In genomic region chr7:74408601-74409323, GRCm38 (mm10) we compare ENCODE assay signal across 11 mouse cellular contexts.
DNase-seq lines count a peak whose midpoint lies in the region; ATAC-seq and TF ChIP-seq lines count a peak whose summit lies in the region.
"Had no signal": no experiment of that assay in that cellular context is flagged by ENCODE, and none has a peak within 500 bp of the region (broad histone marks: within the 10 kb centered on the region; RNA-seq: fewer than 3 reads in every experiment).

No protein-coding gene starts in this region.

- H3K4me3 ChIP-seq in heart, embryonic 12.5 days = no peak overlapping the region
- H3K4me3 ChIP-seq in kidney, postnatal 0 days (replicated peaks; ENCODE audit: low read depth, low read length) = no peak overlapping the region
- H3K4me3 ChIP-seq: embryonic facial prominence, embryonic 12.5 days had no signal

- H3K4me2 ChIP-seq in heart, embryonic 12.5 days = no peak overlapping the region
- H3K4me2 ChIP-seq in kidney, postnatal 0 days (ENCODE audit: low read length) = no peak overlapping the region
- H3K4me2 ChIP-seq: embryonic facial prominence, embryonic 12.5 days had no signal

- no peak overlapping the region for H3K9ac ChIP-seq in heart, embryonic 12.5 days
- H3K9ac ChIP-seq in kidney, postnatal 0 days (ENCODE audit: low read depth, low read length) = no peak overlapping the region
- H3K9ac ChIP-seq: embryonic facial prominence, embryonic 12.5 days had no signal

- 0 out of 2 replicates have a peak, but pooled peaks cover 5% of the 10 kb centered on the region for H3K9me3 ChIP-seq in heart, embryonic 12.5 days (replicated peaks)
- H3K9me3 ChIP-seq in kidney, postnatal 0 days (replicated peaks; ENCODE audit: low read length) = no peaks in the 10 kb centered on the region
- H3K9me3 ChIP-seq: embryonic facial prominence, embryonic 12.5 days had no signal

- no peak overlapping the region for H3K27ac ChIP-seq in heart, embryonic 12.5 days (ENCODE audit: poor library complexity, severe bottlenecking)
- H3K27ac ChIP-seq in kidney, postnatal 0 days = no peak overlapping the region
- H3K27ac ChIP-seq: embryonic facial prominence, embryonic 12.5 days; macrophage had no signal

- H3K36me3 ChIP-seq in heart, embryonic 12.5 days = no peaks in the 10 kb centered on the region
- no peaks in the 10 kb centered on the region for H3K36me3 ChIP-seq in kidney, postnatal 0 days (ENCODE audit: insufficient read depth, low read length)
- H3K36me3 ChIP-seq: embryonic facial prominence, embryonic 12.5 days had no signal

- WGBS in heart, embryonic 12.5 days = 60% methylated on average over 13 of the region's 13 CpGs
- WGBS in kidney, postnatal 0 days = 58% methylated on average over 13 of the region's 13 CpGs

- TF ChIP-seq CTCF in kidney, postnatal 0 days (IDR thresholded peaks at IDR 0.05; ENCODE audit: low read depth) = no peak

- DNase-seq in heart, adult 18-20 months = peak; percentile 71 to 84
- DNase-seq in MN1 (ENCODE audit: low spot score) = peak; percentile 45
- DNase-seq in cerebellum, adult 8-10 months = peak; percentile 57
- no peak for DNase-seq in kidney, postnatal 0 days (ENCODE audit: low spot score)
- no peak for DNase-seq in neural tube, embryonic 10.5 days (ENCODE audit: extremely low spot score, low spot score)
- no peak for DNase-seq in right cerebral cortex, postnatal 36 days (ENCODE audit: low spot score in 2 of 2)
- DNase-seq in left cerebral cortex, postnatal 10 days (ENCODE audit: extremely low spot score in 1 of 2, low spot score in 2 of 2) = no peak
- DNase-seq: right cerebral cortex, postnatal 4 days had no signal

- intact Hi-C loops in left cerebral cortex, postnatal 10 days (cut with DNase I) = no loop called here

- ATAC-seq in heart, embryonic 12.5 days (ENCODE audit: insufficient number of reproducible peaks, low FRiP score) = no peak
- ATAC-seq in kidney, postnatal 0 days (replicated peaks; ENCODE audit: low FRiP score, low read depth) = 0 out of 2 replicates have a peak, but pooled peaks have one; percentile 57

- no peaks in the 10 kb centered on the region for H3K27me3 ChIP-seq in heart, embryonic 12.5 days (replicated peaks)
- no peaks in the 10 kb centered on the region for H3K27me3 ChIP-seq in kidney, postnatal 0 days (ENCODE audit: insufficient read depth, low read length)
- H3K27me3 ChIP-seq: embryonic facial prominence, embryonic 12.5 days had no signal

- peaks cover 33% of the 10 kb centered on the region for H3K4me1 ChIP-seq in heart, embryonic 12.5 days (replicated peaks)
- H3K4me1 ChIP-seq in kidney, postnatal 0 days (replicated peaks; ENCODE audit: insufficient read depth, low read length) = no peaks in the 10 kb centered on the region

Comparison
In these comparisons a context has a peak if more than half of its experiments do, and no peak if none do; other contexts are left out.
1. DNase-seq: peak in heart, adult 18-20 months (2 of 2), MN1 (single experiment) and cerebellum, adult 8-10 months (single experiment); none in kidney, postnatal 0 days (single experiment), neural tube, embryonic 10.5 days (single experiment), right cerebral cortex, postnatal 36 days (0 of 2) and left cerebral cortex, postnatal 10 days (0 of 2).